Comparison of ENCODE assay signal across 16 mouse cellular contexts in the genomic region with DNA sequence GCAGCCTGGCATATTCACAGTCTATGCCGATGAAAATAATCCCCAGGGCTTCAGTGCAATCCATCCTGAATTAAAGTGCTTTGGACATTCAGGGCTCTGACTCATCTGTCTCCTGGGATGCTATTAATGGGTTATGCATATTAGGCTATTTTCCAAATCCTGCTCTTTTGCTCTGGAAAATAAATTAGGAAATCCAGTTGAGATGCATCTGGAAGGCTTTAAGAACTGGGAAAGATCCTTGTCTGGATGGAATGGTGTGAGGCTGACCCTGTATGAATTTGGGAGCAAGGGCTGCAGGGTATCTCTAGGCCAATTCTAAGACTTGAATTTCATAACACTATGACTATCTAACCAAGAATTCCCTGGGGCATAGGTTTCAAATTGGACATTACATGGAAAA.
DNase-seq lines count a peak whose midpoint lies in the region; ATAC-seq lines count a peak whose summit lies in the region.
"Had no signal": no experiment of that assay in that cellular context is flagged by ENCODE, and none has a peak within 500 bp of the region (broad histone marks: within the 10 kb centered on the region; RNA-seq: fewer than 3 reads in every experiment).

No protein-coding gene starts in this region.

- ATAC-seq in hindbrain, embryonic 12.5 days (ENCODE audit: low FRiP score) = 0 out of 2 replicates have a peak, but pooled peaks have one; percentile 50

- peak; percentile 29 for DNase-seq in gastrocnemius, adult 18-20 months (ENCODE audit: low spot score)
- DNase-seq in gastrocnemius, postnatal 14 days = no peak
- no peak for DNase-seq in hindbrain, embryonic 10.5 days (ENCODE audit: low spot score)
- DNase-seq in lung, postnatal 36 days = peak; percentile 2
- DNase-seq in lung, postnatal 4 days = no peak
- DNase-seq in NIH3T3 (ENCODE audit: low read depth) = peak; percentile 4
- no peak for DNase-seq in right cerebral cortex, postnatal 4 days
- DNase-seq: adrenal gland, adult 8-10 months; cerebellum, adult 18-20 months; kidney, adult 8-10 months; thymus, adult 2 months had no signal

- no peak overlapping the region for H3K4me3 ChIP-seq in hindbrain, embryonic 12.5 days
- H3K4me3 ChIP-seq in hindbrain, embryonic 10.5 days = no peak overlapping the region
- H3K4me3 ChIP-seq: embryonic facial prominence, embryonic 15.5 days; layer of hippocampus, adult 2 months; left cerebral cortex, adult 2 months; limb, embryonic 13.5 days had no signal

- H3K36me3 ChIP-seq in hindbrain, embryonic 12.5 days = no peaks in the 10 kb centered on the region
- no peaks in the 10 kb centered on the region for H3K36me3 ChIP-seq in hindbrain, embryonic 10.5 days
- H3K36me3 ChIP-seq: embryonic facial prominence, embryonic 15.5 days; limb, embryonic 13.5 days had no signal

- H3K27ac ChIP-seq in hindbrain, embryonic 12.5 days = no peak overlapping the region
- H3K27ac ChIP-seq in hindbrain, embryonic 10.5 days = no peak overlapping the region
- H3K27ac ChIP-seq: embryonic facial prominence, embryonic 15.5 days; layer of hippocampus, adult 2 months; left cerebral cortex, adult 2 months; limb, embryonic 13.5 days had no signal

- no peak overlapping the region for H3K9ac ChIP-seq in hindbrain, embryonic 12.5 days
- H3K9ac ChIP-seq: embryonic facial prominence, embryonic 15.5 days; limb, embryonic 13.5 days had no signal

- H3K27me3 ChIP-seq in hindbrain, embryonic 12.5 days = no peaks in the 10 kb centered on the region
- H3K27me3 ChIP-seq in hindbrain, embryonic 10.5 days (ENCODE audit: insufficient read depth, poor library complexity, severe bottlenecking) = no peaks in the 10 kb centered on the region
- H3K27me3 ChIP-seq: embryonic facial prominence, embryonic 15.5 days; limb, embryonic 13.5 days had no signal

- no peaks in the 10 kb centered on the region for H3K9me3 ChIP-seq in hindbrain, embryonic 12.5 days (replicated peaks)
- H3K9me3 ChIP-seq in hindbrain, embryonic 10.5 days = no peaks in the 10 kb centered on the region
- H3K9me3 ChIP-seq: embryonic facial prominence, embryonic 15.5 days; limb, embryonic 13.5 days had no signal

- 50% methylated on average over 1 of the region's 1 CpGs for WGBS in hindbrain, embryonic 12.5 days
- WGBS in hindbrain, embryonic 10.5 days = 81% methylated on average over 1 of the region's 1 CpGs

- H3K4me1 ChIP-seq in hindbrain, embryonic 12.5 days = no peaks in the 10 kb centered on the region
- H3K4me1 ChIP-seq in hindbrain, embryonic 10.5 days (replicated peaks) = no peaks in the 10 kb centered on the region
- H3K4me1 ChIP-seq: embryonic facial prominence, embryonic 15.5 days; limb, embryonic 13.5 days had no signal

- intact Hi-C loops in gastrocnemius, postnatal 14 days (cut with DNase I; ENCODE audit: low total_unique reads) = no loop called here

- H3K4me2 ChIP-seq in hindbrain, embryonic 12.5 days (replicated peaks) = no peak overlapping the region
- H3K4me2 ChIP-seq: embryonic facial prominence, embryonic 15.5 days; limb, embryonic 13.5 days had no signal

Comparison
In these comparisons a context has a peak if more than half of its experiments do, and no peak if none do; other contexts are left out.
1. DNase-seq: peak in gastrocnemius, adult 18-20 months (single experiment), lung, postnatal 36 days (single experiment) and NIH3T3 (single experiment); none in gastrocnemius, postnatal 14 days (single experiment), hindbrain, embryonic 10.5 days (single experiment), lung, postnatal 4 days (0 of 2) and right cerebral cortex, postnatal 4 days (single experiment).